Mouse (Mus musculus) small intestine, adult 2 months (tissue): Measurements from ENCODE around the gene Bcr.

Experiments used
- CTCF ChIP-seq: fragments of 200-500 bp; IDR thresholded peaks from 2 replicates; pipeline ENCODE4 v1.5.1; 2012; ENCODE audit warnings: low read depth, mild to moderate bottlenecking, control low read depth, inconsistent platforms, low read length, moderate library complexity, mixed read lengths; ENCODE audit not compliant: insufficient replicate concordance, insufficient read length; ENCODE audit errors: extremely low read depth
- POLR2A ChIP-seq: fragments of 200-500 bp; IDR thresholded peaks from 2 replicates; pipeline ENCODE4 v1.6.1; 2012; ENCODE audit warnings: low read depth, mild to moderate bottlenecking, control low read depth, inconsistent platforms, low read length, moderate library complexity

- TF ChIP-seq CTCF: no peak
- TF ChIP-seq POLR2A: no peak
These were observed 28.1 kb downstream of the Bcr start for GRCm38 (mm10) chr10:75088471-75088870.
